Mouse (Mus musculus): ENCODE measurements around the gene Nanos2. TPM values are rescaled to one million over a fixed set of nuclear protein-coding genes. Genes with fewer than 3 reads are reported as not detected.
A peak's percentile ranks its signal among the peaks of the same experiment; 100 is the strongest.

Gene Nanos2
- total RNA-seq, 2 experiments from 2014 or later = not detected

DNA sequence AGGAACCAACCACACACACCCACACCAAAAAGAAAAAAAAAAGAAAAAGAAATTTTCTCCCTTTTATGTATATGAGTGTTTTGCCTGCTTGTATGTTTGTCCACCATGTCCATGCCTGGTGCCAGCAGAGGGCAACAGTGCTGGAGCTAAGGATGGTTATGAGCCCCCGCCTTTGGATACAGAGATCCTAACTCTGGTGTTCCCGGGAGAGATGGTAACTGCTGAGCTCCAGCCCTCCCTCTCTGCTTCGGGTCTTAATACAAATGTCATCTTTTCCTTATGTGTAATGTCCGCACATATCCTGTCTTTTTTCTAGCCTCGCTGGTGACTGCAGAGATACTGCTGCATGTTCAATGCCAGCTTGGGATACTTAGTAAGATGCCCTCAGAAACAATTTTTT, 2.8 kb downstream of the Nanos2 start:
- intact Hi-C loops (cut with DNase I) = no loop called here
- no peak for DNase-seq

DNA sequence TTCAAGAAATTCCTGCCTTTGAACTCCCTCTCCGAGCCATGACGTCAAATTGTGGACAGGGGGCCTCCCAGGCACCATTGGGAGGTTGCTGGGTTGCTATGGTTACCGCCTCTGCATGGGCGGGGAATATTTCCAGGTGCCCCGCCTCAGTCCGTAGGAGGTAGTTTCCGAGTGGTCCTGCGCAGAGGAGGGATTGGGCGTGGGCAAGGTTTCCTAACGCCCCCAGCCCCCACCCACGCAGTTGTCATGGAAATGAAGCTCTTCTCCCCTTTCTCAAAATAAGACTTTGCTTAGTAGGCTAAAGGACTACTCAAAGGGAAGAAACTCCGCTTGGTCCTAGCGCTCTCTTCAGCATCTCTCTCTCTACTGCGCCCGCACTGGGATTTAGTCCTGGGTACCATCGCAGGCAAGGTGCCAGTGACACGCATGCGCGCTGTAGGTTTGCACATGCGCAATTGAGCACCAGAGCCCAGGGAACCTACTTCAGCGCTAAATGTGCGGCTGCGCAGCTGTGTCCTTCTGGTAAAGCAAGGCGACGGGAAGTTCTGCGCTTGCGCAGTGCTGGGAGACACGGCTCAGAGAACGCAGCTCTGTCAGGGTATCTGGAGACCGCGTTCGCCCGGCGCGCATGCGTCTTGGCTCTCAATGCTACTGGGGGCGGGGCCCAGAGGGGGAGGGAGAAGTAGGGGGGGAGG, 3.5 kb downstream of the Nanos2 start, which contains the start of gene Mypop:
TSS of gene Mypop (plus strand) at position 645 of the 695 bp plus-strand sequence.
- intact Hi-C loops (cut with DNase I) = no loop called here
- peak; percentile 98 to 99 for DNase-seq

DNA sequence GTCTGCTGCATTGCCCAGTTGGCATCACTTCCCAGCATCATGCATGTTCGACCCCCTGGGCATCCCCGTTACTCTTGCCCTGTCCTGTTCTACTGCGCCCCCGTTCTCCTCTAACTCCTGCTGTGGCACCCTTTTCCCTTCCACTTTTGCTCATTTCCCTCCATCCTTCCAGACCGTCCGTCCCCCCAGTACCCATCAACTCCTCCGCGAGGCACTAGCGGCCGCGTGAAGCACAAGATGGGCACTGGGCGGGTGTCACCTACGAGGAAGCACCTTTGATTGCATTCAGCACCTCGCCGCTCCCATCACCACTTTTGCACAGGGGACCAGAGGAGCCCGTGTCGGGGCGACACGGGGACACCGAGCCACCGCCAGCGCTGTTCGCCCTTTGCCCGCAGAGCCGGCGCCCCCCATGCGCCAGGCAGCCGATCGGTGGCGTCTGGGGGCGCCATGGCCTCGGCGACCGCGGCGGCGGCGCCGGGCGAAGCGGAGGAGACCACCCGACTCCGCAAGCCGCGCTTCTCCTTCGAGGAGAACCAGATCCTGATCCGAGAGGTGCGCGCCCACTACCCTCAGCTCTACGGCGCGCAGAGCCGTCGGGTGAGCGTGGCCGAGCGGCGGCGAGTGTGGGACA, 4.6 kb downstream of the Nanos2 start:
- intact Hi-C loops (cut with DNase I) = no loop called here
- DNase-seq = peak; percentile 34 to 42

DNA sequence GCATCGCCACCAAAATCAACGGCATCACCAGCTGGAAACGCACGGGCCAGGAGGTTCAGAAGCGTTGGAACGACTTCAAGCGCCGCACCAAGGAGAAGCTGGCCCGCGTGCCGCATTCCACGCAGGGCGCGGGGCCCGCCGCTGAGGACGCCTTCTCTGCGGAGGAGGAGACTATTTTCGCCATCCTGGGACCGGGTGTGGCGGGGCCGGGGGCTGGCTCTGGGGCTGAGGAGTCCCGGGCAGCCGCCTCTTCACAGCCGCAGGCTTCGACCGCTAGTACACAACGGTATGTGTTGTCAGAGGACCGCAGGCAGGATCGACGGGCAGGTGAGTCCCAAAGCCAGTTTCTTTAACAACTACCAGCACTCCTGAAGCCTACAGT, 5.1 kb downstream of the Nanos2 start:
- intact Hi-C loops (cut with DNase I) = no loop called here

DNA sequence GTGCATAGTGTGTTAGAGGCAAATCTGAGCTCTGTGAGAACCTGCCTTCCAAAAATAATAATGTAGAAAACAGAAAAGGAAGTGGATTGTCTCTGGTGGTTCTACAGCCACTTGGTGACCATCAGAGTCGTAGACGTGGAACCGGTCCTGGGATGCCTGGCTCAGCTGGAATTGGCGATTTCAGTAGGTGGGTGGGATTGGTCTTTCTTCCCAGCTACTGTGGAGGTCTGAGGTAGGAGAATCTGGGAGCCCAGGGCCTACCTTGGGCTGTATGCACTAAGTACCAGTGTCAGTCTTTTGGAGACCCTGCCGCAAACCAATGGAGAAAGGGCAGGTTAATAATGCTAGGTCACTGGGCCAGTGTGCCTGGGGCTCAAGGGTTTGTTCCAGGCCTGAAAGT, 5.8 kb downstream of the Nanos2 start:
- no peak for DNase-seq

More for the DNA sequence above, 5.1 kb downstream of the Nanos2 start:
- DNase-seq = peak; percentile 42 to 45

DNA sequence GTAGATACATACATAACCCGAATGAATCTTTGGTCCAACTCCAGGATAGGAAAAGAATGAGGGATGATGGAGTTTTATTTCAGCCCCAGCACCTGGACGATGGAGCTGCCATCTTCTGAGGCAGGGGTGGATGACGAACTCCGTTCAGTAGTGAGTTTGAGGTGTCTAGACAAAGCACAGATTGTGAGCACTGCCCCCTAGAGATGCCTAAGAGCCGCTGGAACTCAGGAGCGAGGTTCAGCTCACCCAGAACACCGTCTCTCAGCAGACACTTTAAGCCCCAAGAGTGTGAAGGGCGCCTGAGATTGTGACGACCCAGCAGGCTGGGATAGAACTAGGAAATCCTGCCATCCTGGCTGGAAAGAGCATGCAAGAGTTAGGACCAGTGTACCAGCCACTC, 11.6 kb downstream of the Nanos2 start:
- no peak for DNase-seq
- intact Hi-C loops (cut with DNase I) = no loop called here

More for the DNA sequence above, 5.8 kb downstream of the Nanos2 start:
- intact Hi-C loops (cut with DNase I) = no loop called here

DNA sequence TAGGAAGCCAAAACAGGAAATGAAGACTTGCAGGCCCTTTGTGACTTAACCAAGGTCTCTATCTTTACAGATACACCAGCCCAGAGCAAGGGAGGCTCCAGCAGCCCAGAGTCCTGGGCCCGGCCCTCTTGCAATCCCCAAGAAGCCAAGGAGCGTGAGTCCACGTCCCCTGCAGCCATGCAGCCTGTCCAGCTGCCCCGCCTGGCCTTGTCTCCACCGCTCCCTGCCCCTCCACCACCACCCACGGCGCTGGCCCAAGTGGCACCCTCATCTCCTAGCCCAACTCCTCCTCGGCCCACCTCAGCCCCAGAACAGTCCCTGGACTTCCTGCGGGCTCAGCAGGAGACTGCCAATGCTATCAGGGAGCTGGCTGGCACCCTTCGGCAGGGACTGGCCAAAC, 13.2 kb downstream of the Nanos2 start:
- no peak for DNase-seq
- intact Hi-C loops (cut with DNase I) = loop anchor here (10.0 kb wide), 1 partner anchor 106 kb away; no protein-coding TSS in a partner anchor

DNA sequence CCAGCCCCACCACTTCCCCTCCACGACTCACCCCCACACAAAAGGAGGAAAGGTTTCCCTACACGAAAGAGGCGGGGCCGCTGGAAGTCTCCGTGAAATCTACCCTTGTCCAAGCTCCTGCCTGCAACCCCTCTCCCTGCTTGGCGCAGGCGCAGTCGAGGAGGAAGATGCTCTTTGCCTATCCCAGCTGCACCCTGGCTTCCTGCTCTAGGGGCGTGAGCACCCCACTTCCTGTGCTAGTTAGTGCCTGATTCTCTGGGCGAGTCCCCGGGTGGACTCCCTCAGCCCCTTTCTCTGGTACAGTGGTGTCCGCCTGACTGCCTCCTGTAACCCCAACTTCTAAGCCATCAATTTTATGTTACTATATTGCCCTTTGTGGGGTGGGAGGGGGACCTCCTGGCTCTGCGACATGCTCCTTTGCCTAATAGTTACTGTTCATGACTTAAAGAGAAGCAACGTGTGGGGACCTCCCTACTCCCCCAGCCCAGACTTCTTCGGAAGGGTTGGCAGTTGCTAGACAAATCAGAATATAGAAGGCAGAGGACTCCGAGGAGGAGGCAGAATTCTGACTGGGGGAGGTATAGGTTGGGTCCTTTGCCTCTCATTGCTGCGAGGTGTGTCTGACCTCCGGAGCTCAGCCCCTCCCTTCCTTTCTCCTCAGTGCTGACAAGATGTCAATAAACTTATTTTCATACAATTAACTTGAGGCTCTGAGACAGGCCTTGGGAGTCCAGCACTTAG, 14.0 kb downstream of the Nanos2 start:
- intact Hi-C loops (cut with DNase I) = loop anchor here (10.0 kb wide), 1 partner anchor 106 kb away; no protein-coding TSS in a partner anchor
- DNase-seq = peak; percentile 73 to 79

DNA sequence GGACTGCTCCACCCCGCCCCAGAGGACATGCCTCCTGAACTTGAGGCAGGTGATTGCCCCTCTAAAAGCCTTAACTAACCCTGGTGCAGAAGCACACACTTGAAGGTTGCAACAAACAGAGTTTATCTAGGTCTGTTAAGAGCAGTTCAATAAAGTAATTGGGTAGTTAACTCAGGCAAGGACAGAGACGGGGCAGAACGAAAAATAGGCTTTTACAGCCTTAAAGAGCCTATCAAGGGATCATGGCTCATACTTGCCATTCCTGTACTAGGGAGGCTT, 14.5 kb downstream of the Nanos2 start:
- intact Hi-C loops (cut with DNase I) = loop anchor here (10.0 kb wide), 1 partner anchor 107 kb away; no protein-coding TSS in a partner anchor

DNA sequence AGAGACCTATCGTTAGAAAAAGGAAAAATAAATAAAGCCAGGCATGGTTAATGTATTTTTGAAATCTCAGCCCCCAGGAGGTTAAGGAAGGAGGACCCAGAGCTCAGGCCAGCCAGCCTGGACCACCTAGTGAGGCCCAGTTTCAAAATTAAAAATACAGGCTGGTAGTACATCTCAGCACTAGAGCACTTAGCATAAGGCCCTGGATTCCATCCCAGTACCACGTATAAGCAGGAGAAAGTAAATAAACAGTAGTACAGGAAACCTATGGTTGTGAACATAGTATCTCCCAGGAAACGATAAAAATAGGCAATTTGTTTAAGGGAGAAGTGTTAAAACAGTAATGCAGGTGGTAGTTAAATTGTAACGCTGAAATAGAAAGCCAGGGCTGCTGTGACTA, 14.9 kb downstream of the Nanos2 start:
- no peak for DNase-seq
- intact Hi-C loops (cut with DNase I) = loop anchor here (10.0 kb wide), 1 partner anchor 107 kb away; no protein-coding TSS in a partner anchor

More for the DNA sequence above, 14.5 kb downstream of the Nanos2 start:
- no peak for DNase-seq

DNA sequence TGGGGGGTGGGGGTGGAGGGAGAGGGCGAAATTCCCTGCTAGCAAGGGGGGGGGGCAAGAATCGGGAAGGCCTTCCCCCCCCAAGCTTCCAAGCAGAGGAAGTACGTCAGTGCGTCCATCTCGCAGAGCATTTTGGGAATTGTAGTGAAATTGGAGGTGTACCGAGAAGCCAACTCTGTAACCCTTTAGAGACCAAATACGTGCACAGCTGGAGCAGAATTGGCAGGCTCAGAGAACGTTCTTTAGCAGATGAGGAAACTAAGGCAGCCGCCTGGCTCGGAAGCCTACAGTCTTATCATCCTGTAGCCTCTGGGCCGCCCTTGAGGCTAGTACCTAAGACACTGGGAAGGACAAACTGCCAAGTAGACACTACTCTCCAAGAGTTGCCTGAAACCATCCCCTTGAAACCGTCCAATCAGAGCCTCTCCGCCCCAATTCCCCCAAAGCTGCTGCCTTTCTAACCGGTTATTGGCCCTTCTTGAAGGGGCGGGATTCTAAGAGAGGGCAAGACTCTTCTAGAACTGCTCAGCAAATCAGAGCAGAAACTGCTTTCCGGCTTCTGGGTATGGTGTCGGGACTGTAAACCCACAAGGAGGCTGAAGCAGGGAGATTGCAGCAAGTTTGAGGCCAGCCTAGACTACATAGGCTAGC, 15.8 kb downstream of the Nanos2 start:
- intact Hi-C loops (cut with DNase I) = loop anchor here (10.0 kb wide), 1 partner anchor 108 kb away; no protein-coding TSS in a partner anchor
- peak; percentile 75 to 82 for DNase-seq

DNA sequence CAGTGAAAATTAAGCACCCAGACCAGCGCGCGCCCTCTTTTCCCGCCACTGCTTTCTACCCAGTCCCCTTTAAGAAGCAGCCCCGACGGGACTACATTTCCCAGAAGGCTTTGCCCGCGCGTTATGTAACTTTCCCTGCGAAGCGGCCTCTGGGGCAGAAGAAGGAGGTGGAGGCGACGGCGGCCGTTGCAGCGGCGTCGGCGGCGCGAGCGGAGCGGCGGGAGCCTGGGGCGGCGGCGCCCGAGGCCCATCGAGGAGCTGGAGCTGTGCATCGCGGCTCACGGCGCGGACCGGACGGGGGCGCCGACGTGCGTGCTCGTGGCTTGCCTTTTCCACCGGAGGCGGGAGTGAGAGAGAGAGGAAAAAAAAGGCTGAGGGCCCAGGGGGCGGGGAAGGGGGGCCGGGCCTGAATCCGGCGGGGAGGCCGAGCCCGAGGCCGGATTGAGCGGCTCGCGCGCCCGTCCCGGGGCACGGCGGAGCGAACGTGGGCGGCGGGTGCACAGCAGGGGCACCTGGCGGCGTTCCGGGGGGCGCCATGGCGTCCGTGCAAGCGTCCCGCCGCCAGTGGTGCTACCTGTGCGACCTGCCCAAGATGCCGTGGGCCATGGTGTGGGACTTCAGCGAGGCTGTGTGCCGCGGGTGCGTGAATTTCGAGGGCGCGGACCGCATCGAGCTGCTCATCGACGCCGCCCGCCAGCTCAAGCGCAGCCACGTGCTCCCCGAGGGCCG, 16.9 kb downstream of the Nanos2 start, which contains the start of gene Irf2bp1:
TSS of gene Irf2bp1 (plus strand) at position 143 of the 729 bp plus-strand sequence.
- intact Hi-C loops (cut with DNase I) = loop anchor here (10.0 kb wide), 1 partner anchor 109 kb away; no protein-coding TSS in a partner anchor
- DNase-seq = peak; percentile 93 to 96

DNA sequence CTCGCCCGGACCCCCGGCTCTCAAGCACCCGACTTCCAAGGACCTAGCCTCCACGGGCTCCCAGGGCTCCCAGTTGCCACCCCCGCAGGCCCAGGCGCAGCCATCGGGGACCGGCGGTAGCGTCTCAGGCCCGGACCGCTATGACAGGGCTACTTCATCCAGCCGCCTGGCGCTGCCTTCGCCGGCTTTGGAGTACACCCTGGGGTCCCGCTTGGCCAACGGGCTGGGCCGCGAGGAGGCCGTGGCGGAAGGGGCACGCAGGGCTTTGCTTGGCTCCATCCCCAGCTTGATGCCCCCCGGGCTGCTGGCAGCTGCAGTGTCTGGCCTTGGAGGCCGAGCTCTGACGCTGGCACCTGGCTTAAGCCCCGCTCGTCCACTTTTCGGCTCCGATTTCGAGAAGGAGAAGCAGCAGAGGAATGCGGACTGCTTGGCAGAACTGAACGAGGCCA, 17.5 kb downstream of the Nanos2 start:
- intact Hi-C loops (cut with DNase I) = loop anchor here (10.0 kb wide), 1 partner anchor 110 kb away; no protein-coding TSS in a partner anchor
- DNase-seq = peak in 1 of 2 experiments; percentile 18

DNA sequence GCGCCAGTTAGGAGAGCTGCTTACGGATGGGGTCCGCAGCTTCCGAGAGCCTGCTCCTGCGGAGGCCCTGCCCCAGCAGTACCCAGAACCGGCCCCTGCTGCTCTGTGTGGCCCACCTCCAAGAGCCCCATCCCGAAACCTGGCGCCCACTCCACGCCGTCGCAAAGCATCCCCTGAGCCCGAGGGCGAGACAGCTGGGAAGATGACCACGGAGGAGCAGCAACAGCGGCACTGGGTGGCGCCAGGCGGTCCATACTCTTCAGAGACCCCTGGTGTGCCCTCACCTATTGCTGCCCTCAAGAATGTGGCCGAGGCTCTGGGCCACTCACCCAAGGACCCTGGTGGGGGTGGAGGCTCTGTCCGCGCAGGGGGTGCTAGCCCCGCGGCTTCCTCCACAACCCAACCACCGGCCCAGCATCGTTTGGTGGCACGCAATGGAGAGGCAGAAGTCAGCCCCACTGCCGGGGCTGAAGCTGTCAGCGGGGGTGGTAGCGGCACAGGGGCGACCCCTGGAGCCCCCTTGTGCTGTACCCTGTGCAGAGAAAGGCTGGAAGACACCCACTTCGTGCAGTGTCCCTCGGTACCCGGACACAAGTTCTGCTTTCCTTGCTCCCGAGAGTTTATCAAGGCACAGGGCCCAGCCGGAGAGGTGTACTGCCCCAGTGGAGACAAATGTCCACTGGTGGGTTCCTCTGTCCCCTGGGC, 18.4 kb downstream of the Nanos2 start:
- intact Hi-C loops (cut with DNase I) = loop anchor here (2.0 to 10.0 kb wide), 2 partner anchors 17 to 111 kb away; partner anchors contain the start of gene Foxa3
- DNase-seq = no peak

DNA sequence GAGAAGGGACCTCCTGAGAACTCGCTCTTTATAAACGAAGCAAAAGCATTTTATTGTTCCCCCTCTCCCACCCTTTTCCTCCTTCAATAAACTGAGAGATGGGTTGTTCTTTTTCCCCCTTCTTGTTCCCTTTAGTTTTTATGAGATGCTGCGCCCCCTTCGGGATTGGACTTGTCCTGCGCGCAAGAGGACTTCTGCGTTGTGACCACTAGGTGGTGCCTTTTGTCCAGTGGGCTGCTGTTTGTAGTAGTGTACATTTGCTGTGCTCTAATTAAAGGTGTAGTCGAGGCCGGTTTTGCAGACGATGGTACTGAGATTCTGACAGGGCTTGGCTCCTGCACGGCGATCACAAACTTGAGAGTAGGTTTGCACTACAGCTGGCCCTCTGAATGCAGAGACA, 19.3 kb downstream of the Nanos2 start:
- intact Hi-C loops (cut with DNase I) = loop anchor here (2.0 to 10.0 kb wide), 2 partner anchors 16 to 112 kb away; partner anchors contain the start of gene Foxa3

DNA sequence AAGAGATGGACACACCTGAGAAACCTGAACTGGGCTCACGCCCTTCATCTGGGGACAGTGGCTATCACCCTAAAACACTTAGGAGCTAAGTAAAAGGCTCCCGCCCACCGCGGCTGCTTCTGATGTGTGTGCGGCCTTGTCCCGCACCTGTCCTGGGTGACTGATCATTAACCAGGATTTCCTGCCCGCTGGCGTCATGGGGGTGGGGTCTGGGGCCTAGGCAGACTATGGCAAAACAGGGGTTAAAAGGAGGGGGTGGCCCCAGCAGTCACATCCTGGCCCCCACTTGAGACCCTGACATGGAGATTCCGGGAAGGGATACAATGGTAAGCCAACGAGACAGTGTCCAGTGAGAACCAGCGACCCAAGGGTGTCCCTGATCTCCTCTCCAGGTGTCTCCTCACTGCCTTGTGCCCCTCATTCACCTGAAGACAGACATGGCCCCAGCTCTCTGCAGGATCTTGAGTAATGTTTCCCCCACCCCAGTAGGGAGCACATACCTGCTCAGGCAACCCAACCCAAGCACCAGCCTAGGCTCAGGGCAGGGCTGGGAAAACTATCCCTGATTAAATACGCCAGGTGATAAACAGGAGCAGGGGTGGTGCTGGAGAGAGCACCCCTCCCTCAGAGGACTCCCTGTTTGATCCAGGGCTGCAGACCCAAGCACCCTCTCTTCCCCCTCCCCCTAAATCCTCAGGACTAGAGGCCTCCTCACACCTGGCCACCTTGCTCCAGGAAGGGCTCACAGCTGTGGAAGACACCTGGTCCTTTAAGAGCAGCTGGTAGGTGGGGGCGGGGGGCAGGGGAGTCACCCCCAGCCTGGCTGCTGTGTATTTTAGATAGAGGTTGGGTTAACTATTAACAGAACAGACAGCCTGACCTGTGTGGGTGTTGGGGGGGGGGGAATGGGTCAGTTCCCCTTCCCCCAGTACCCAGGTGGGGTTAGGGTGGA, 20.1 kb downstream of the Nanos2 start:
- DNase-seq = no peak
- intact Hi-C loops (cut with DNase I) = loop anchor here (2.0 to 10.0 kb wide), 2 partner anchors 15 to 113 kb away; partner anchors contain the start of gene Foxa3

More for the DNA sequence above, 19.3 kb downstream of the Nanos2 start:
- DNase-seq = peak; percentile 80 to 84

DNA sequence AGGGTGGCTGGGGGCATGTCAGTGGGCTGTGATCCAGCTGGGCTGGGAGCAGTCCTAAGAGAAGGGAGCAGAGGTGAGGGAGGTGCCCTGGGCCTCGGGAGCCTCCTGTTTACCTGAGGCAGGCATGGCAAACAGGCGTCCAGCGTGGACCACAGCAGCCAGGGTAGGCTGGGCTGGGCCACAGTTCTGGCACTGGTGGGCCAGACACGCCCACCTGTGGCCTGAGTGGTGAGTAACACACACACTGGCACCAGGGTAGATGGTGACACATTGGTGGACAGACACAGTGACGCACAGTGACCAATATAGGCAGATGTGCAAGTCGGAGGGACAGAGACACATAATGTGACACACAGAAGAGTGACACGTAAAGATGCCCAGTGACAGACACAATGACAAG, 23.4 kb downstream of the Nanos2 start:
- intact Hi-C loops (cut with DNase I) = no loop called here
- DNase-seq = no peak
